Mouse (Mus musculus) kidney, embryonic 14.5 days (tissue): ENCODE measurements around the gene Fmo5. TPM values are rescaled to one million over a fixed set of nuclear protein-coding genes. Genes with fewer than 3 reads are reported as not detected.

ENCODE experiments used
- ATAC-seq: fragments of 200-750 bp; cut with Nextera tagmentation; 2 replicates; pipeline ENCODE4 v1.8.0; 2017; ENCODE audit warnings: moderate number of reproducible peaks, mild to moderate bottlenecking, moderate TSS enrichment, moderate library complexity; ENCODE audit not compliant: low FRiP score, low TSS enrichment
- H3K27ac ChIP-seq: fragments of 300-500 bp; sonication (generic); 2 replicates; pipeline ENCODE4 v1.5.1; 2014; ENCODE audit warnings: low read depth, mild to moderate bottlenecking, low read length, moderate library complexity, mixed read lengths
- H3K27me3 ChIP-seq: fragments of 300-500 bp; sonication (generic); 2 replicates; pipeline ENCODE4 v1.6.1; 2014; ENCODE audit warnings: mild to moderate bottlenecking, low read length; ENCODE audit not compliant: control insufficient read depth, insufficient read depth
- H3K36me3 ChIP-seq: fragments of 300-500 bp; sonication (generic); 2 replicates; pipeline ENCODE4 v1.6.1; 2014; ENCODE audit warnings: low read length, mixed read lengths; ENCODE audit not compliant: control insufficient read depth, insufficient read depth
- H3K4me1 ChIP-seq: fragments of 300-500 bp; sonication (generic); 2 replicates; pipeline ENCODE4 v1.6.1; 2014; ENCODE audit warnings: low read length, mixed read lengths; ENCODE audit not compliant: control insufficient read depth, insufficient read depth
- H3K4me2 ChIP-seq: fragments of 300-500 bp; sonication (generic); replicated peaks from 2 replicates; pipeline ENCODE4 v1.6.1; 2014; ENCODE audit warnings: low read depth, mild to moderate bottlenecking, low read length
- H3K4me3 ChIP-seq: fragments of 300-500 bp; sonication (generic); 2 replicates; pipeline ENCODE4 v1.5.1; 2014; ENCODE audit warnings: mild to moderate bottlenecking, low read length
- H3K9ac ChIP-seq: fragments of 300-500 bp; sonication (generic); 2 replicates; pipeline ENCODE4 v1.6.1; 2014; ENCODE audit warnings: low read depth, mild to moderate bottlenecking, low read length, moderate library complexity
- H3K9me3 ChIP-seq: fragments of 300-500 bp; sonication (generic); 2 replicates; pipeline ENCODE4 v1.6.1; 2016; ENCODE audit warnings: low read length; ENCODE audit not compliant: control insufficient read depth
- WGBS: fragments of 180-500 bp; shearing (Covaris S2); extraction: QIAGEN DNeasy Blood & Tissue Kit; methylation state at CpG from one replicate; pipeline ENCODE4 v1.1.7; 2014; 5-methylcytosine and 5-hydroxymethylcytosine counted together
- polyA plus RNA-seq: library from polyadenylated mRNA; unstranded; fragments of >200 nt; fragmentation: Nextera tagmentation; extraction: Ambion mirVana; gene quantifications from 2 replicates; pipeline ENCODE4 v1.2.1, GENCODE M21; 2014

Fmo5 gene
- polyA plus RNA-seq, 1 experiment from 2014 or later: 1.8 TPM

DNA sequence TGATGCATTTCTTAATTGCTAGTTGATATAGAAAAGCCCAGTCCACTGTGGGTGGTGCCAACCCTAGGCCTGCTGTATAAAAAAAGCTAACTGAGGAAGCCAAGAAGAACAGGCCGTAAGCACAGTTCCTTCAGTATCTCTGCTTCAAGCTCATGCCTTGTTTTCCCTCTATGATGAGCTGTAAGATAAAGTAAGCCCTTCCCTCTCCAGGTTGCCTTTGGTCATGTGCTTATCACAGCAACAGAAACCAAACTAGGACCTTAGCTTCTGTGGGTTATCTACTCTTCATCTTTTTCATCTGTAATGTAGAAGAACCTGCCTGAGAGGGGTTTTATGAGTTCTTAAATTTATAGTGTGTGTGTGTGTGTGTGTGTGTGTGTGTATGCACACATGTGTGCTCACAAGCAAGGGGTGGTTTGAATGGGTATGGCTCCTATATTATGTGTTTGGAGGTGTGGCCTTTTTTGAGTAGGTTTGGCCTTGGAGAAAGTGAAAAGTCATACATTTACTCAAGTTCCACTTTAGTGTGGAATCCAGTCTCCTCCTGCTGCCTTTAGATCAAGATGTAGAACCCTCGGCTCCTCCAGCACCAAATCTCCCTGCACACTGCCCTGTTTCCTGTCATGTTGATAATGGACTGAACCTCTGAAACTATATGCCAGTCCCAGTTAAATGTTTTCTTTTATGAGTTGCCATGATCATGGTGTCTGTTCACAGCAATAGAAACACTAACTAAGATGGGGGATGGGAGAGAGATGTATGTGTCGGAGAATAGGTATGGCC is 28.4 kb upstream of the Fmo5 start:
- Histone ChIP-seq H3K4me1 (no peaks in the 10 kb centered on the region), H3K36me3 (peaks cover 12% of the 10 kb centered on the region; the same call in 1 of the 2 replicates), H3K4me3 (no peak overlapping the region), H3K27me3 (no peaks in the 10 kb centered on the region), H3K27ac (no peak overlapping the region), H3K9me3 (no peaks in the 10 kb centered on the region), H3K9ac (no peak overlapping the region), H3K4me2 (no peak overlapping the region)
- ATAC-seq: no peak
- WGBS: 91% methylated on average over 3 of the region's 3 CpGs

DNA sequence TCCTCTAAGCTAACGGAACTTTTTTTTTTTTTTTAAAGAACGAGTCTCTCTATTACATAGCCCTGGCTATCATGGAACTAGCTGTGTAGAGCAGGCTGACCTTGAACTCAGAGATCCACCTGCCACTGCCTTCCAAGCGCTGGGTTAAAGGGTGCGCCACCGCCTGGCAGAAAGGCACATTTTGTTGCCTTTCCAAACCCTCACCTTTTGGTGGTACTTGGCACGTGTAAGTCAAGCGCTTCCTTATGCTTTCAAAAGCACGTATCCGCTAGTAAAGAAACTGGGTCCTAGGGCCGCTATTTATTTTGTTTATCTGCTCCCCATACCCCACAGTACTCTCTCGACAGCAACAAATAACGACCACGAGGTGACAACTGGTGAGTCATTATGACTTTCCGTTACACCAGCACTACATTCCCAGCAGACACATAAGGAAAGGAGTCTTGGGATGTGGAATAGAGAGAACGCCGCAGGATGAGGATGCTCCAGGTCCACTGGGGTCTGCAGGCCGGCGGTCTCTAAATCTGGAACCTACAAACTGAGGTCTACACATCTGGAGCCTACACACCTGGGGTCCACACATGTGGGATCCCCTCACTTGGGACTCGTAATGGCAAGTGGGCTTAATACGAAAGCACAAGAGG is 19.3 kb upstream of the Fmo5 start:
- WGBS: 5% methylated on average over 20 of the region's 20 CpGs
- peak; percentile 26; the same call in 1 of the 2 replicates for ATAC-seq
- H3K27me3 ChIP-seq: no peaks in the 10 kb centered on the region
- peak overlapping the region; percentile 82 for H3K4me3 ChIP-seq
- peak overlapping the region; percentile 93 for H3K27ac ChIP-seq
- H3K4me2 ChIP-seq: peak overlapping the region; percentile 85
- peak overlapping the region; percentile 92 for H3K9ac ChIP-seq
- no peaks in the 10 kb centered on the region for H3K36me3 ChIP-seq
- H3K9me3 ChIP-seq: no peaks in the 10 kb centered on the region
- no peaks in the 10 kb centered on the region for H3K4me1 ChIP-seq

- ATAC-seq: peak; percentile 95
- peak within 1 kb of the TSS; percentile 92 for H3K9ac ChIP-seq
- H3K36me3 ChIP-seq: no peaks in the 10 kb centered on the region
- no peaks in the 10 kb centered on the region for H3K4me1 ChIP-seq
- WGBS: 0% methylated on average over 54 of the region's 56 CpGs
- no peaks in the 10 kb centered on the region for H3K9me3 ChIP-seq
- H3K4me2 ChIP-seq: peak within 1 kb of the TSS; percentile 85
- peak within 1 kb of the TSS; percentile 93 for H3K27ac ChIP-seq
- H3K4me3 ChIP-seq: peak within 1 kb of the TSS; percentile 82
- no peaks in the 10 kb centered on the region for H3K27me3 ChIP-seq
Measured at GRCm38 (mm10) chr3:97609845-97610410, 18.7 kb upstream of the Fmo5 start, which contains the start of gene Chd1l. TSS of gene Chd1l (minus strand) at chr3:97610203.

DNA sequence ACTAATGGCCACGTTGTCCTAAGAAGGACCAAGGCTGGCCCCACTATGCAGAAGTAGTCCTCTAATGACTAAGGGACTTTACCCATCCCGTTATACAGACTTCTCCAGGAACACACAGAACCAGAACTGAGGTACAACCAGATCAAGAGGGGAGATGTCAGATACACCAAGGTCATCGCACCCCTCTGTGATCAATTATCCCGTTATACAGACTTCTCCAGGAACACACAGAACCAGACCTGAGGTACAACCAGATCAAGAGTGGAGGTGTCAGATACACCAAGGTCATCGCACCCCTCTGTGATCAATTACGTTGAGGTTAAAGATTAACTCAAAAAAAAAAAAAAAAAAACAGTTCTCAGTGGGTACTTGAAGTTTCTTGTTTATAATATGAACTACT is 17.6 kb upstream of the Fmo5 start:
- Histone ChIP-seq H3K4me1 (no peaks in the 10 kb centered on the region), H3K4me3 (no peak overlapping the region), H3K4me2 (no peak overlapping the region), H3K9ac (no peak overlapping the region), H3K36me3 (no peaks in the 10 kb centered on the region), H3K27me3 (no peaks in the 10 kb centered on the region), H3K27ac (no peak overlapping the region), H3K9me3 (no peaks in the 10 kb centered on the region)
- 83% methylated on average over 6 of the region's 6 CpGs for WGBS
- ATAC-seq: no peak

GRCm38 (mm10) chr3:97615154-97615553 is 13.4 kb upstream of the Fmo5 start:
- Histone ChIP-seq H3K4me1 (no peaks in the 10 kb centered on the region), H3K9ac (no peak overlapping the region), H3K27me3 (no peaks in the 10 kb centered on the region), H3K27ac (no peak overlapping the region), H3K9me3 (no peaks in the 10 kb centered on the region), H3K4me2 (no peak overlapping the region), H3K4me3 (no peak overlapping the region), H3K36me3 (no peaks in the 10 kb centered on the region)
- 9% methylated on average over 1 of the region's 1 CpGs for WGBS
- no peak for ATAC-seq

- H3K4me1 ChIP-seq: no peaks in the 10 kb centered on the region
- H3K4me3 ChIP-seq: no peak overlapping the region; the same call in 1 of the 2 replicates
- no peak overlapping the region for H3K4me2 ChIP-seq
- H3K9me3 ChIP-seq: no peaks in the 10 kb centered on the region
- no peaks in the 10 kb centered on the region for H3K27me3 ChIP-seq
- WGBS: 91% methylated on average over 4 of the region's 4 CpGs
- ATAC-seq: no peak
- H3K36me3 ChIP-seq: no peaks in the 10 kb centered on the region
- no peak overlapping the region for H3K27ac ChIP-seq
- H3K9ac ChIP-seq: no peak overlapping the region
Measured at GRCm38 (mm10) chr3:97615933-97616332, 12.7 kb upstream of the Fmo5 start.

DNA sequence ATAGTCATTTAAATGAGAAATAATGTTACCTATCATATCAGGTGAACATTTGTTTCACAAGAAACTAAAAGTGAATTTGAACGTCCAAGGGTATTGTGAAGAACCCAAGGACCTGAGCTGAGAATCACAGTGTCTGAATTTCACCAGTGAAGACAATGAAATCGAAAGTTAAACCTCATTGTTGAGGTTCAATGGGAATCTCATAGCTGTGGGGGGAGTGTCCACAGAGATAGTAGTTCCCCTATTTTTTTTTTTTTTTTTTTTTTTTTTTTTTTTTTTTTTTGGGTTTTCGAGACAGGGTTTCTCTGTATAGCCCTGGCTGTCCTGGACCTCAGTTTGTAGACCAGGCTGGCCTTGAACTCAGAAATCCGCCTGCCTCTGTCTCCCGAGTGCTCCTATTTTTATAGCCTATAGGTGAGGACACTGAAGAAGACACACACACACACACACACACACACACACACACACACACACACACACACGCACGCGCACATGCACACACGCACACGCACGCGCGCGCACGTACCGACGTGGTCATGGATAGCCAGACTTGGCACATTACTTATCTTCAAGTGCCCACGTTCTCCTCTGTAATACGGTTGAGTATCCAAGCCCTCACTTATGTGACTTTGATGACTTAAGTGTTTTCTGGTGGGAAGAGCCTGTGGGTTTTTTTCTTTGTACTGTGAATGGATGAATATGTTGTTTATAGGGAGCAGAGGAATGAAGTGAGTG is 11.3 kb upstream of the Fmo5 start:
- H3K9ac ChIP-seq: no peak overlapping the region
- H3K4me3 ChIP-seq: no peak overlapping the region
- no peaks in the 10 kb centered on the region for H3K4me1 ChIP-seq
- H3K9me3 ChIP-seq: no peaks in the 10 kb centered on the region
- ATAC-seq: no peak
- no peak overlapping the region for H3K4me2 ChIP-seq
- no peaks in the 10 kb centered on the region for H3K27me3 ChIP-seq
- no peak overlapping the region for H3K27ac ChIP-seq
- 93% methylated on average over 18 of the region's 19 CpGs for WGBS
- no peaks in the 10 kb centered on the region for H3K36me3 ChIP-seq

- no peak overlapping the region for H3K27ac ChIP-seq
Measured at GRCm38 (mm10) chr3:97617899-97618298, 10.7 kb upstream of the Fmo5 start.

More at GRCm38 (mm10) chr3:97617899-97618298, 10.7 kb upstream of the Fmo5 start:
- no peaks in the 10 kb centered on the region for H3K27me3 ChIP-seq
- WGBS: 81% methylated on average over 8 of the region's 8 CpGs
- no peaks in the 10 kb centered on the region for H3K36me3 ChIP-seq
- no peaks in the 10 kb centered on the region for H3K9me3 ChIP-seq
- H3K9ac ChIP-seq: no peak overlapping the region
- no peak for ATAC-seq
- no peak overlapping the region for H3K4me2 ChIP-seq
- no peaks in the 10 kb centered on the region for H3K4me1 ChIP-seq
- H3K4me3 ChIP-seq: no peak overlapping the region
